Mouse (Mus musculus) WW6 (cell line): Measurements from ENCODE around the gene Efhd2.

Experiments used
- DNase-seq: peaks from one replicate; pipeline ENCODE4 v3.0.0-alpha.2; 2013; ENCODE audit warnings: low read depth, low spot score

Efhd2 gene

DNA sequence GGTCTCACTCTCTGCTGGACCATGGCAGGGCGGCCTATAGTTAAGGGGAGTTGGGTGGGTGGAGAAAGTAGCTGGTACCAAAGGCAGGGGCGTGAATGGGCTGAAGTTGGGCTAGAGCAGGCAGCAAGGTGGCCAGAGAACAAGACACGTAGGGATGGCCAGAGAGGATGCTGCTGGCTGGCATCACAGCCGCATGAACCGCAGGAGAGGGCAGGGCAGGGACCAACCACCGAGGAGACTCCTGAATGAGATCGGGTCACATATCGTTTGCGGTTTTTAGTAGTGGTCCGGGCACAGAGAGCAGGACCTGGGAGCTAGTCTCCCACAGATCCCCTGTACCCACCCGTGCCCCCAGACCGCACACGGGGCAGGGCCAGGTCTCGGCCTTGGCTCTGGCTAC lies 15.4 kb downstream of the Efhd2 start:
- DNase-seq = no peak

DNA sequence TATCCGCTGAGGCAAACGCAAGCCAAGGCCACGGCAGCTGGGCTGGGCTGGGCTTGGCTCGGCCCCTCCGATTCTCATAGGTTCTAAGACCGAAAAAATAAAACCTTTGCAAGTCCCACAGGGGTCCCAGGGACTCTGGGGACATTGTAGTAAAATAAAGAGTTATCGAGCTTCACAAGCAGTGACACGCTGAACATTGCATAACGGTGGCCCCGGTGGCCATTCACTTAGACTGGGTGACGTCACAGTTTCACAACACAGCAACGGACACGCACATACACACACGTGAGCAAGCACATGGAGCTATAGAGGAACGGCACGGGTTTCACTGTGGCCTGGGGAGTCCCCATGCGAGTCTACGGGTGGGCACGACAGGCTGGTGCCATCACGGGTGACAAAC lies 16.2 kb downstream of the Efhd2 start:
- no peak for DNase-seq

DNA sequence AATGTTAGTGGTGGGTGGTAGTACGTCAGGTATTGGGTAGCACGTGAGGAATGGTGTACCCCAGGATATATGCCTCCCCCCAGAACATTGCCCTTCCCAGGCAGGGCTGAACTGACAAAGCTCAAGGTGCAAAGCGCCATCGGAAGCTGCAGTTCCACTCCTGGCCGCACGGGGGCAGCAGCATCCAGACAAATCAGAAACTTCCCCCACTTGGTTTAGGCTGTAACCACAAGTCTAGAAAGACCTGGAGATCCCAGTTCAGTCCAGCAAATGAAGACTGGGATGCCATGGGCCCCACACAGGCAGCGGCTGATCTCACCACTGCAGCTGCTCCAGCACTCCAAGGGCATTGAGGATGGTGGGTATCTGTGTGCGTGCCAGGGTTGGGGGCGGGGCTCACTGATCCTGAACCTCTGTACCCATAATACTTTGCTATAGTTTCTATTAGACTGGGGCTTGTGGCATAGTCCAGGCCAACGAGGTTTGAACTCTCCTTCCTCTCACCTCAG lies 17.2 kb downstream of the Efhd2 start:
- peak; percentile 53 for DNase-seq

DNA sequence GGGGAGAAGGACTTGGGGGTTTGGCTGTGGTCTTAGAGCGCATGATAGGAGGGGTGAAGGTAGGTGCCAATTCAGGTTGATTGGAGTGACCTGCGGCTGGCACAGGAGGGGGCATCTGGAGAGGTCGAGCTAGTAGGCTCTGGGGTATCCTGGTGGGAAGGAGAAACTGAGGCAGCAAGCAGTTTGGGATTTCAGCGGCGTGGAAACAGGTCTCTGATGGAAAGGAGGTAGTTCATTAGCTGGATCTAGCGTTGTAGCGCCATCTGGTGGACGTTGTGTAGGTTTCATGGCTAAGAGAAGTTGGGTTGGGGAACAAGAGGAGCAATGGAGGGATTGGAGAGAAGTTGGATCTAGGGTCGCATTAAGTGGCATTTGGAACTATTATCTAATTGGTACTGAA lies 21.3 kb downstream of the Efhd2 start:
- no peak for DNase-seq

DNA sequence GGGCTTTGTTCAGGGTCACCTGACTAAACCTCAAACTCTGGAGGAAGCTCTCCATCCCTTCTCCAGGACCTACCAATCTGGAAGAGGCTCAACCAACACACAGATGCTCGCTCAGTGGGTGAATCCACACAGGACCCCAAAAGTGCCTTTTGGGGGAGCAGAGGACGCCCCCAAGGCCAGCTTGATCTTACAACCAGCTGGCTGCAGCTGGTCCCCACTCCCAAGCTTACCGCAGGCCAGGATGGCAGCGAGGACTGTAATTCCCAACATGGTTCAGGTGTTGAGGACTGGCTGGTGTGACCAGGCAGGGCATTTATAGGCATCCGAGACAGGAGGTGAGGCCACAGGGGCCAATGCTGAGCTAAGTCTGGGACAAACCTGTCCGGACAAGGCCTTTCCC lies 28.7 kb downstream of the Efhd2 start, which contains the start of gene Ctrc:
TSS of gene Ctrc (minus strand) at position 361 of the 400 bp plus-strand sequence.
- DNase-seq = no peak

DNA sequence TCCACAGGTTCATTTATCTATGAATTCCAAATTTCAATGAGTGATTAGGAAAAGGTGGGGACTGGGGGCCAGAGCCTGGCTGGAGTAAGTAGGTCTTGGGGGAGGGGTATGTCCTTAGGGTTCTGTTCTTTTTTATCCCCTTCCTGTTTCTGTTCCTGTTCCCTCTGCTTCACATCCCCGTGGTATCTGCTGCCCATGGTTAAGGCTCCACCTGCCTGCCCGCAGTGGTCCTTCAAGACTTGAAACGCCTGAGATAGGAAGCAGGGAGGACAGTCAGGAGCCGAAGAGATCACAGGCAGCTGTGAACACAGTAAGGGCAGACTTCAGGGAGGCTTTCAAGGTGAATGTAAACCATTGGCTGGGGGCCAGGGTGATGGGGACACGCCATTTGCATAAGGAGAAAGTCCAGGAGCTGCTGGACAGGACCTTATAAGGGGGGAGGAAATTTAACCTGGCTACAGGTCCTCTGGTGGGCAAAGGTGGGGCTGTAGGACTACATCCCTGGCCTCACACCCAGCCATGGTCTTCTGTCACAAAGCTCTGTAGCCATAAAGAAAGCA lies 40.1 kb downstream of the Efhd2 start:
- DNase-seq = no peak

DNA sequence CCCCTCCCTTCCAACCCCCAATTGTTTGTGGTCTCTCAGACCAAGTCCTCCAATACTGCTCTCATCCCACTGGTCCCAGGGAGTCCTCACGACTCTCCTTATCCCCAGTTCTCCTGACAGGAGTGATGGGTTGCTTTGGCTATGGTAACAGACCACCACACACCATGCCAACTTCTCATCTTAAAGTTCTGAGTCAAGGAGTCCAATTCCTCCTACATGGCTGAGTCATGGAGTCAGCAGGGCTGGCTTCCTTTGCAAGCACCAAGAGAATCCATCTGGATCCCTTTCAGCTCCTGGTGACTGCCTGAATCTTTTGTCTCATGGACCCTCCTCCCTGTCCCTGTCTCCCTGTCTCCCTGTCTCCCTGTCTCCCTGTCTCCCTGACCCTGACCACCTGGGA lies 40.8 kb downstream of the Efhd2 start:
- DNase-seq = no peak

DNA sequence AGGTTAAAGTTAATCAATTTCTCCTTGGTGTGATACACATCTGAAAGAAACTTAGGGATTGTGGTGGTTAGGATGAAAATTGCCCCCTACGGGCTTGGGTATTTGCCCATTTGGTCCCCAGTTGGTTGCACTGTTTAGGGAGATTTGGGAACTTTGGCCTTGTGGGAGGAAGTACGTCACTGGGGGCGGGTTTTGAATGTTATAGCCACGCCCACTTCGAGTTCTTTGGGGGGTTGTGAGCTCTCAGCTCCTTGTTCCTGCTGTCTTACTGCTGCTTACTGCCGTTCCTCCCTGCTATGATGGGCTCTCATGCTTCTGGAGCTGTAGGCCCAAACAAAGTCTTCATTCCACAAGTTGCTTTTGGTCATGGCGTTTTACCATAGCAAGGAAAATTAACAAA lies 43.4 kb downstream of the Efhd2 start:
- DNase-seq = no peak

DNA sequence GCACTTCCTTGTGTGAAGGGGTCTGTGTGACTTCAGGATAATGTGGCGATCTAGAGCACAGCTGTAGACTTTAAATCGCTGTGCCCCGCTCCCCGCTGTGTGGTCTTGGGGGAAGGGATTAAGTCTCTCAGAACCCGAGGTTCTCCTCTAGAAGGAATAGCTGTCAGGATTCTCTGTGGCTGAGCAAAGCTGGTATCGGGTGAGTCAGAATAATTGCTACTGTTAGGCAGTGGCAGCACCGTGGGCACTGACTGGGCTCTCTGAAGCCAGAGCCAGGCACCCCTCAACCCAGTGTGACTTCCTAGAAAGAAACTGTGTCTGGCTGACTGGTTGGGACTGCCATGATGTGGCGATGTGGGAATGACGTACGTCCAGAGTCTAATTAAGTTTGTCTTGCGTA lies 44.3 kb downstream of the Efhd2 start:
- DNase-seq = no peak

DNA sequence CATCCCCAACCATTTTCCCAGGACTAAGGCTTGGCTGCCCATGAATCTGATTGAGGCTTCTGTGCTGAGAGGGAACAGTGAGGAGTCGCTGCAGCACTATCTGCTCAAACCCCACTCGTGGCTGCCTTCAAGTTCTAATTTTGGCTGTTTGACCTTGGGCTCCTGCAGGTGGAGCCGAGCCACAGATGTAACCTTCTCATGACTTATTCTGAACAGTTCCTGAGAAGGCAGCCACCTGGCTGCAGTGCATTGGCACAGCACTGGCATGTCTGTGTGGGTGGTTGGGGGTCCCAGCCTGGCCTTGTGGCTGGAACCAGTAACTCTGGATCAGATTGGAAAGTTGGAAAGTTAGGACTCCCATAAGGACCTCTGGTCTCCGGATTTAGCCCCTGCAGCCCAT lies 46.5 kb downstream of the Efhd2 start:
- DNase-seq = no peak

DNA sequence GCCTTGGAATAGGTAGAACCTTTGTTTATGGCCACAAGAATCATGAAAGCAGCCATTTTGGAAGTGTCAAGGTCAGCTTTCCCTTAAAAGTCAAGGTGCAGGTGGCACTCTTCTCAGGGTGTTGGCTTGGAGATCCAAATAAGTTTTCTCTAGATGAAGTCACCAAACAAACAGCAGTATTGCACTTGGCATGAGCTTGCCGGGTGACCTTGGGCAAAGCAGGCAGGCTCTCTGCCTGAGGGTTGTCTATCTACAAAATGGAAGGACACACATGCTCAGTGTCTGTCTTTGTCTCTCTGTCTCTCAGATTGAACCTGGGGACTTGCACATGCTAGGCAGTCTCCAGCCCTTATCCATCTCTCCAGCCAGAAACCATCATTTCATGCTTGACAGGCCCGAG lies 47.3 kb downstream of the Efhd2 start:
- no peak for DNase-seq

DNA sequence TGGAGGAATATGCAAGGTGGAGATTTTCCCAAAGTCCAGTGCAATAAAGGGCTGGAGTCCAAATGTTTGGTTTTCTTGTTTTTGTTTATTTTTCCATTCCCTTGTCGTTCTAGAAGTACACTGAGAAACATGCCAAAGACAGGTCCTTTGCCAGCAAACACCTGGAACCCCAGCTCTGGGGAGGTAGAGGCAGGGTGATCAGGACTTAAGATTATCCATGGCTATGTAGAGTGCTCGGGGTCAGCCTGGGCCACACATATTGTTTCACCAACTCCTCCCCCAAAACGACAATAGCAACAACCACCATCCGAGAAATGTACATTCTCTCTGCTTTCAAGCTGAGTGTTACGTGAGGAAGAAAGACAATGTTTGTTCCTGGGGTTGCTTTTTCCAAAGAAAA lies 48.7 kb downstream of the Efhd2 start, which contains the start of gene Cela2a:
TSS of gene Cela2a (minus strand) at position 101 of the 400 bp plus-strand sequence.
- DNase-seq = no peak

DNA sequence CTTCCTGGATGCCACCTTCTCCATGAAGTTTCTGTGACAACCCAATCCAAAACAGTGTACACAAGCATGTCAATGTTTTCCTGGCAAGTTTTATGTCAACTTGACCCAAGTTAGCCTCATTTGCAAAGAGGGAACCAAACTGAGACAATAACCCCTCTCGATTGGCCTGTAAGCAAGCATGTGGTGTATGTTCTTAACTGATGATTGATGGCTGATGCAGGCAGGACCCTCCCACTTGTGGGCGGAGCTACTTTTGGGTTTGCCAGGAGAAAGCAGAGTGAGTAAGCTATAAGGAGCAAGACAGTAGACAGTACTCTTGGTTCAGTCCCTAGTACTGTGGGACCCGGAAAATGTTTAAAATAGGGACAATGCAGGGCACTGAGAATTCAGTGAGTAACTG lies 51.7 kb downstream of the Efhd2 start:
- no peak for DNase-seq

DNA sequence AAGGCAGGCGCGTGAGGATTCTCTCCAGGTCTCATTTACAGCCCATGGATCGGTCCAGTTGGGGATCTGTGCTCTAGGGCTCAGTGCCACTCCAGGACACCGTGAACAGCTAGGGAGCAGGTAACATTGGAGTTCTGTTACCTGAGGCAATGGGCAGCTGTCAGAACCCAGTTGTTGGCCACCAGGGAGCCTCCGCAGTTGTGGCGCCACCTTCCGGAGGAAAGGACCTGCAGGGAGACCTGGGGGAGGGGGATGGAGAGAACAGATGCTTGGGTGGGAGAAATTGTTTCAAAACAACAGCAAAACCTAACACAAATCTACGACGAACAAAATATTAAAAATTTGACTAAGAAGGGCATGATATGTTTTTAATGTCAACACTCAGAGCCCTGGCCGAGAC lies 52.6 kb downstream of the Efhd2 start:
- no peak for DNase-seq

DNA sequence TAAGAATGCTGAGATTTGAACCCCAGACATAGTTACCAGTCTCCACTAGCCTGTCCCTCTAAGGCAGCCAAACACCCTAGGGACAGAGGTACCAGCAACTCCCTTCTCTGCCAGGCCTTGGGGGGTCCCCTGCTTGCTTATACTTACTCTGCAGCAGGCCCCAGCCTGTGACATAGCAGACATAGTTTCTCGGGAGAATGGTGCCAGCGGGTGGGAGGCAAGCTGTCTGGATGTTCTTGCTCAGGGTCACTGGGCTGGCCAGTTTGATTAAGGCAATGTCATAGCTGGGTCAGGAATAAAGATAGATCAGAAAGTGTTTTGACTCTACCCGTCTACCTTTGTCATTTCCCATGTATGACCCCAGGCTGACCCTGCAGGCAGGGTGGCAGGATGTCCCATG lies 53.5 kb downstream of the Efhd2 start:
- DNase-seq = no peak

DNA sequence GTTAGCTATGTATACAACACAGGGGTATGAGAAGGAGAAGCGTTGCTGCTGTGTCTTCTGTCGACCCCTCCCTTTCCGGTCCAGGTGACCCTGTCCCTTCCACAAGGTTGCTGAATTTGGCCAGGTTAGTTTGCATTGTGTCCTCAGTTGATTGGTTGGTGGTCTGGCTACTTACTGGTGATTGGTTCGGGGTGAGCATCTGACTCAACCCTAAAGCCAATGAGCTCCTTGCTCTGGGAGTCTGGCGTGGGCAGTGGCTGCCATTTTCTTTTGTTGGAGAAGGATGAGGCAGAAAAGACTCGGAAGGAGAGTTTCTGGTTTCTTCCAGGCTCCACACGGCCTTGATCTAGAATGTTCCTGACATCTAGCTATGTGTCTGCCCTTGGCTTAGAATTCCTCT lies 55.4 kb downstream of the Efhd2 start:
- no peak for DNase-seq

DNA sequence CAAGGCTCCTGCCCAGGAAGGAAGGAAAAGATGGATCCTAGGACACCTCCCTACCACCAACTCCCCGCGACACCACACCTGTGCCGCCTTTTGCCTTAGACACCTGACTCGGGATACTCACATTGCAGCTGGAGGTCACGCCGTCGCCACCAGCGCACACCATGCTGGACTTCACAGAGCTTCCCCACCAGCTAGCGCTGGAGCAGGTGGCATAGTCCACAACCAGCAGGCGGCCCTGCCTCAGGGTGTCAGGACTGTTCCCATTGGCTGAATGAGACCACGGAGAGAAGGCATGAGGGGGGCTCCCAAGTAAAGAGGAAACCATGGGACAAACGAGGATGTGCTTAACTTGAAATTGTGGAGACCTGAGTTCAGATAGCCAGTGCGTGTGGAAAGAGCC lies 55.9 kb downstream of the Efhd2 start:
- DNase-seq = no peak

DNA sequence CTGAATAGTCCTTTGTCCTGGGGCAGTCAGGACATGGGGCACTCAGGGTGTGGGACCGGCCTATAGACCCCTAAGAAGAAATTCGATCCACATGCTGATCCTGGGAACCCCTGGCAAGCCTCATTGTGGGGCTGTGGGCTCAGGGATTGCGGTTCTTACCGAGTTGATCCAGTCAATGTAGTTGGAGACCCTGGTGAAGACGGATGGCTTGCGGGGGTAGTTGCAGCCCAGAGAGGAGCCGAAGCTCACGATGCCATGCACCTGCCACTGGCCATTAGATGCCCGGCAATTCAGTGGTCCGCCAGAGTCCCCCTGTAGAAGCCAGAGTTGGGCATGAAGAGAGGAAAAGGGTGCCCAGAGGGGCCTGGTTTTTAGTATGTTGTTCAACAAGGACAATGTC lies 57.0 kb downstream of the Efhd2 start:
- no peak for DNase-seq

DNA sequence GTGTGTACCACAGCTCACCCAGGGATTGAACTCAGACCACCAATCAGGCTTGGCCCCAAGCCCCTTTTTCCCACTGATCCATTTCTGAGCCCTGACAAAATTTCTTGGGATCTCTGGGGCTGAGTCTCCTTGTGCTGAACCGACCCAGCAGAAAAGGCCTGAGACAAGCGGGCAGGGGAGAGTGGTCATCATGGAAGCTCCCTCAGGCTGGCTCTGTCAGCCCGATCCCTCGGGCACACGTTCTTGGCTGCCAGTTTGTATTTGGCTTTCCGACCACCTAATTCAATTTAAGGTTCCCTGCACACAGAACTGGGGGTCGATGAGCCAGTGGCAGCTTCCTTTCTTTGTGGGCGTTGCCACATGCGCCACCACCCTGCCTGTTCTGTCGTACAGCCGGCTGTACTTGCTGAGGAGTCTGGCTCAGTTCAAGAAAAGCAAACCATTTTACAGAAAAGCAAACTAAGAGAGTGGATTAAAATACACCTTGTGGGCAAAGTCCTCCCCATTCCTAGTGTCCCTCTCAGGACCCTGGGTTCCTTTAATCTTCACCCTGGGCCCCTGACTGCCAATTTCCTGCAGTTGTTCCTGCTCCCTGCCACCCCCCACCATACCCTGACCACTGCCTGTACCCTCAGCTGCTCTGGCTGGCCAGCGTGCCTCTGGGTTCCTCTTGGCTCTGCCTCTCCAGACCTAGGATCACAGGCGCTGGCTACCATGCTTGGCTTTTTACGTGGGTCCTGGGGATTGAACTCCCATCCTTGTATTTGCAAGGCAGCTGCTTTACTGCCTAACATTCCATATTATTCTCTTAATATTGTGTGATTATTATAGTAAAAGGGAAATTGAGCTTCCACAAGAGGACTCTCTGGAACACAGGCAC lies 57.7 kb downstream of the Efhd2 start:
- DNase-seq = no peak

DNA sequence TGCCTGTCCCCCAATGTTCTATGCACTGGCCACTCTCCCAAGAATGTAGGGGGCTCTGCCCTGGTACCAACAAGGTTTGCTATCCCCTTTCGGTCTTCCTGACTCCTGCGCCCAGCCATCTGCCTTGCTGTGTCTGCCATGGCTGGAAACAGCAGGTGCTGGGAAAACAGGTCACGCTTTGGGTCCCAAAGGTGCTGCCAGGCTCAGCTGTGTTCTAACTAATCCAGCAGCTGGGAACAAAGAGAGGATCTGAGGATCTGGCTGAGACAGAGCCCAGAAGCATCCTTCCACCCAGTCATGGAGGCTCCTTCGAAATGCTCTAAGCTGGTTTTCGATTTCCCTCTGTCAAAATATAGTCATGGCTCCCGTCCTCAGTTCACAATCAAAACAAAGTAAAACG lies 58.5 kb downstream of the Efhd2 start:
- DNase-seq = no peak

DNA sequence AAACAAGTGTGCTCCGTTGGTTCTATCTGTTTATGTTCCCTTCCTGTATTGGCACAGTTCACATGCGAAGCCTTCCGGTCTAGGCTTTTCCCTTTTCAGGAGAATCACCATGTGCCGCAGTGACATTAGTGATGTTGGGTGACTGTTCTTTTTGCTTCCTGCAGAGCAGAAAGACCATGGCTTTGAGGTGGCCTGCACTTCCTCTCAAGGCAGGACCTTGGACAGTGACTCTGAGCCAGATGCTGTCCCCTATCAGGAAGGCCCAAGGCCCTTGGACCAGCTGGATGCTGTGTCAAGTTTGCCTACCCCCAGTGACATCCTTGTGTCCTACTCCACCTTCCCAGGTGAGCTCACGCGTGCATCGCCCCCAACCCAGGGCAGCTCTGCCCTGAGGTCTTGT lies 63.3 kb downstream of the Efhd2 start:
- no peak for DNase-seq

DNA sequence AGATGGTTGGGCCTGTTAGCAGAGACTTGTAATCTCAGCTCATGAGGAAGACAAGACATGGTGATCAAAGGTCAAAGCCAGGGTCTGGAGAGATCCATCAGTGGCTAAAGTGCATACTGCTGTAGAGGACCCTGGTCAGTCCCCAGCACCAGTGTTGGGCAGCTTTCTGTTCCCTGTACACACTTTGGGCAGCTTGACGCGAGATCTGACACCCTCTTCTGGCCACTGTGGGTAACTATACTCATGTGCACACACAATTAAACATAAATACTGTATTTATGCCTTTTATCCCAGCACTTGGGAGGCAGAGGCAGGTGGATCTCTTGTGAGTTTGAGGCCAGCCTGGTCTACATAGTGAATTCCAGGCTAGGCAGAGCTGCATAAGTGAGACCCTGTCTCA lies 63.7 kb downstream of the Efhd2 start:
- DNase-seq = no peak

DNA sequence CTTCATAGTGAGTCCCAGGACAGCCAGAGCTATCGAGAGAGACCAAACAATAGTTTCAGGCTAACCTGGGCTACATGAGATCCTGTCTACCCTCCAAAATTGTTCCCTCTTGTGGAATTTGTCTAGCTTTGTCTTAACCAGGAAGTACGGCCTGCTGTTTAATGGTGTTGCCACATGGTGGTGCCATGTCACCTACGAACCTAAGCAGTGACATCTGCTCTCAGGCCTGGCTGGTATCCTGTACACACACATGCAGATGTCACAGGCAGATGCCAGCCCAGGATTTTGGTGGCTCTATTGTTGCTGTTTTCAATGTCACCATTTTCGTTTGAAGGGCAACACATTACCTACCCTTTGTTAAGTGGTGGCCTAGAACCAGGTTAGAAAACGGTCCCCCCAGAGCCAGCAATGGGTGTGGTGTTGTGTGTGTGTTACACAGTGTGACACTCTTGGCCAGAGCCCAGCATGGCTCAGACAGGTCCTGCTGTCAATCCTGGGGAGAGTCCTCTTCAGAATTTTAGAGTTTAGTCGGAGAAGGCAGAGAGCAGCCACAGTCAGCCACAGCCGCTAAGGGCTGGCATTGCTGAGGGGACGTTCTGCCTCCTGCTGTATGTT lies 64.8 kb downstream of the Efhd2 start:
- no peak for DNase-seq
